Mouse (Mus musculus) left cerebral cortex, adult 8-10 months (tissue): Measurements from ENCODE around the gene Krtap11-1. TPM values are rescaled to one million over a fixed set of nuclear protein-coding genes. Genes with fewer than 3 reads are reported as not detected.

Source experiments
- DNase-seq, 2 experiments: peaks; one replicate each; pipeline ENCODE4 v3.0.0; 2022; ENCODE audit warnings: low spot score in 2 of 2
- total RNA-seq, 4 experiments: library from RNA; stranded (reverse); gene quantifications; 2 replicates each; pipeline ENCODE4 v1.2.4; 2022

Gene Krtap11-1
- not detected for total RNA-seq

DNA sequence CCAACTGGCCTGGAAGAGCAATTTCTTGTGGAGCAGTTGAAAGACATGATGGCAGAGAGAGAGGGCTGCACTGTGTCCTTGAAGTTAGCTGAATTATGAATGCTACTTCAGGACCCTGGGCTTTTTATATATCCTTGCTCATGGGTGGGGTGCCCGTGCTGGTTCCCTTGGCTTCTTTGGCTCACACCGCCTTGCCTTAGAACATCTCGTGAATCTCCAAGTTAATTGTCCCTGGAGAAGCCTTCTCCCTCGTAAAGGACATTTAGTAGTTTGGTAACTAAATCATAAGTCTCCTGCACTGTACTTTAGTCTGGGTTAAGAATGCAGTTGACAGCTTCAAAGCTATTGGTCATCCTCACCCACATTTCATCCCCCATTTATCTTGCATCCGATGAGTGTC, at the start of gene Krtap11-1:
TSS of gene Krtap11-1 (minus strand) at position 101 of the 400 bp plus-strand sequence.
- no peak for DNase-seq

DNA sequence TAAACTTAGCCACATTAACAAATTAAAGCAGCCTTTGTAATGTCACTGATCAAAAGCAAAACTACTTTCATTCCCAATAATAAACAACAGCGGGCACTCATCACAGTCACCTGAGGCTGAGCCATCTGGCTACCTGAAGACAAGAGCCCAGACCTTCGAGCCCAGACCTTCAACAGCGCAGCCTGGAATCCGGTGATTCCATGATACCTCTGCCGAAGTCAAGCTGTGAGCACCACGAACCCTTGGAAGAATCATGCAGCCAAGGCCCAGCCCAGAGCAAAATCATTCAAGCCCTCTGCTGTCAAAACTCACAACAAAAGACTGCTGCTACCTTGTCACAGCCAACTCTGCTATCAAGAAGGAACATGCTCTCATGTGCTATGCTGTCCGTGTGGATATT, 47.2 kb upstream of the Krtap11-1 start:
- DNase-seq: no peak

DNA sequence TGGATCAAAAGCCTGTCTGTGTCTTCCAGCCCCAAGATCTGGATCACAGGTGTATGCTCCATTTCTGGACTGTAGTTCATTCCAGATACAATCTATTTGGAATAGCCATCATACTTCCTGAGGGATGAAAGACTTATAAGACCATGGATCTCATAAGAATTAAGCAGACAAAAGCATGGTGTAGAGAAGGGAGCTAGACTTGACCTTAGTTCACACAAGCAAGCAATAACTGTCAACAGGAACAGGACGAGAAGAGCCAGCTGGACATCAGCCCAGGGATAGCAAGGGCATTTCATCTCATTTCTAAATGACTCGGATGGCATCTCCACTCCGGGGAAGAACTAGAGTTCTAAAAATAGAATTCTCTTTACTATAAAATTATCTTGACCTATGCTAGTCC, 46.3 kb upstream of the Krtap11-1 start:
- DNase-seq: no peak

DNA sequence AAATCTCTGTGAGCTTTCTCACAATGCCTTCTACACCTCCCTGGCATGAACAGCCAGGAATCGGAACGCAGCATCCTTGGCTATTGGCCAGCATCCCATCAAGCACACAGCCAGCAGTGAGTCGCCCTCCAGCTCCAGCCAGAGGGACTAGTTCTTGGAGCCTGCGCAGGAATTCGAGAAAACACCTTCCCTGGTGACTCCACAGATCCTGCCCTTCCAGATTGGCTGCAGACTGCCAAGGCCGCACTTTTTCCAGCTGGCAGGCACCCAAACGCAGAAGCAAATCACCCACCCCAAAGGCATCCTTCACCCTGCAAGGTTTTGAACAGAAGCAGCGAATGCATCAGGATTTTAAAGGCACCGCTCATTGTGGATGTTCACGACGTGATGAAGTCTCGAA, 42.7 kb upstream of the Krtap11-1 start:
- DNase-seq: no peak

DNA sequence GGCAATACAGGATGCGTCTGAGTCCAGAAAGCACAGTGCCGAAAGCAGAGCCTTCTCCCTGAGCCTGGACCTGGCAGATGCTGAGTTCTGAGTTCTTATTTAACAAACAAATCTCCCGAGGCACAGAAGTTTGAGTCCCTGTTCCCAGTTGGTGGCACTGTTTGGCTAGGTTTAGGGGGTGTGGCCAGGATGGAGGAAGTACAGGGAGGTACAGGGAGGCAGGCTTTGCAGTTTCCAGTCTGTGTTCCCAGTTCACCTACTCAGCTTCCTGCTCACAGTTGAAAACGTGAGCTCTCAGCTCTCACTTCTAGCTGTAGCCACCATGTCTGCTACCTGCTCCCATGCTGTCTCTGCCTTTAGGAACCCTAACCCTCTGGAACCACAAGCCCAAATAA, 37.8 kb upstream of the Krtap11-1 start:
- DNase-seq: no peak

DNA sequence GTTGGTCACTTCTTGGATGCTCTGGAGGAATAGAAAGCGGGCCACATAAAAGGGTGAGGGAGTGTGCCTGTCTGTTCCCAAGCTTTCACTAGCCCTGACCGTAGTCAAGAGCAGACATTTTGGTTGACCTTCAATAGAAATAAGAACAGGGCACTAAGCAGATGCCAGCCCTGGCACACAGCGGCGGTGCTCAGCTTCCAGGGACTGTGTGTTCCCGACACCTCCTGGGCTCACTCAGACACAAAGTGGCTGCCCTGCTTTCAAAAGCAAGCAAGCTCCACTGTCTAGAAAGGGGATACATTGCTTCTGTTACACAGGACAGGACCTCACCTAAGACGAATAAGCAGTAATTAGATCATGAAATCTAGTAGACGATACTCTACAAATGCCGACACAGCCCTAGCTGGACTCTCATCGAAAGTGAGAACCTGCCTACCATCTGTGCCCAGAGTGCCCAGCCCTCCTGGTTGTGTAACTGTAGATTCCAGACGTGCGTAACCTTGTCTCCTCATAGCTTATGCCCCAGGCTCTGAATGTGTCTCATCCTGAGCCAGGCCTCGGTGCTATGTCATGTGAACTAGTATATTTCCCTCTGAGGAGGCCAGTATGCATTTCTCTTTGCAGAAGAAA, 37.3 kb upstream of the Krtap11-1 start:
- no peak for DNase-seq

DNA sequence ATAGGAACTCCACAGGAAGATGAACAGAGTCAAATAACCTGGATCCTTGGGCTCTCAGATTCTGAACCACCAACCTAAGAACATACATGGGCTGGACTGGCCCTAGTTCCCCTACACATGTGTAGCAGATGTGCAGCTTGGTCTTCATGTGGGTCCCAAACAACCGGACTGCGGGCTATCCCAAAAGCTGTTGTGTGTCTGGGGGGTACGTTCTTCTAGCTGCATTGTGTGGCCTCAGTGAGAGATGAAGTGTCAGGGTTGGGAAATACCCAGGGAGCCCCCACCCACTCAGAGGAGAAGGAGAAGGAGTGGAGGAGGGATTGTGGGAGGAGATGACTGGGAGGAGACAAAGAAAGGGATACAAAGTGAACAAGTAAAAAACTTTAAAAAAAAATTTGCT, 36.0 kb upstream of the Krtap11-1 start:
- no peak for DNase-seq

DNA sequence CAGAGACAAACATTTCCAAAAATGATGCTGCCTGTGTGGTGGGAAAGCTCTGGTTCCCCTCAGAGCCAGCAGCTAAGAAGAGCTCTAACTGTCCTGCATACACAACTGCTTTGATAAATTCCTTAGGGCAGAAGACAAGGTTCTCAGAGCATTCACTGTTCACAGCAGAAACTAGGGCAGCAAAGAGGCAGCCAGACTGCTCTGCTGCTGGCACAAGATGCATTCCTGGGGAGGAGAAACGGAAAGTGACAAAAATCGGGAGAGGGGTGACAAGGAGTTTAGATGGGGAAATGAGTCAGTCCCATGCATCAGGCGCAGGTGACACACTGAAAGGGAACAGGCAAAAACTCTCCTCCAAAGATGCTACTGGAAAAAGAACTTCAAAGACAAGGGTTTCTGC, 16.2 kb upstream of the Krtap11-1 start:
- DNase-seq: no peak

DNA sequence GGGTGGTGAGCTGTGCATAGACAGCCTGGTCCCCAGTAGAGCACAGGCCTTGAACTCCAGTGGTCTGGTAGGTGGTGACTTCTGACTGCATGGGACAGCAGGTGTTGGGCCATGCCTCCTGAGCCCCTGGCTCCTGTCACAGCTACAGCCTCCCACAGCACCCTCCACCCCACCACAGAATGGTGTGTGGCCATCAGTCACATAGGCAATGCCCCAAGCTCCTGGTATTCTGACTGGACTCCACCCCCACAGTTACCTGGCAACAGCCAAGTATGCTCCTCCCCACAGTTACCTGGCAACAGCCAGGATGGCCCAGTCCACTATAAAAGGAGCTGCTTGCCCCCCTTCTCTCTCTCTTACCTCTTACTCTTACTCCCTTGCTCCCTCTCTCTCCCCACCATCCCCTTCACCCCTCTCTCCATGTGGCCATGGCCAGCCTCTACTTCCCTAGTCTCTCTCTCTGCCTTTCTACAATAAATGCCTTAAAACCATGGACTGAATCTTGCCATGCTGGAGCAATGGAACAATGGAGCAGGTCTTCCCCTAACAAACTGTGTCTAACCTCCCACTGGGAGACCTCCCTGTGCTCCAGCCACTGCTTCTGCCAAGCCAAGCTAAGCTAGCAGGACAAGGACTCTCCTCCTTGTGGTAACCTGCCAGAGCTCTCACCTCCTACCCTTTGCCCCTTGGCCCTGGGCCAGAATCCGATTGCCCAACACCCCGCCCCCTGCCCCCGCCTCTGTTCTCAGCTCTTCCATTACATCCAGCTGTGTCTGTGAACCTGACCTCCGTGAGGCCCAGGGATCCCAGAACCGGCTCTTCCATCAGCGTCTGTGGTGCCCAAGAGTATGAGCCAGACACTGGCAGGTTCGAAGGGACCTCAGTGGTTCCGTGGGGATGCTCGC, 14.9 kb upstream of the Krtap11-1 start:
- DNase-seq: no peak

DNA sequence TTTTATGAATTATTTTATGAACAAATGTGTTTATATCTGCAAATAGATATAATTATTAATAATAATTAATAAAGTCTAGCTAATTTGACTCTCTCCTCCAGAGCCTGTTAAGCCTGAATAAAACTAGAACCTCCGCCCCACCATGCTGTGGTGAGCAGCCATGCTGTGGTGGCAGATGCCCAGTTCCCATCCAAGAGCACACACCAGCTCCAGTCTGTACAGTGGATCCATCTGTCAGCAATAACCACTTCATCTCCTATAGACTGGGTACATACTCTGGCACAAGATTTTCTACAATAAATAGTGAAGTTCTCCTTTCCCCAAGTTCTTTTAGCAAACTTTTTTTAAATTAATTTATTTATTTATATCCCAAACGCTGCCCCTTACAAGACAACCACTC, 10.7 kb upstream of the Krtap11-1 start:
- no peak for DNase-seq

DNA sequence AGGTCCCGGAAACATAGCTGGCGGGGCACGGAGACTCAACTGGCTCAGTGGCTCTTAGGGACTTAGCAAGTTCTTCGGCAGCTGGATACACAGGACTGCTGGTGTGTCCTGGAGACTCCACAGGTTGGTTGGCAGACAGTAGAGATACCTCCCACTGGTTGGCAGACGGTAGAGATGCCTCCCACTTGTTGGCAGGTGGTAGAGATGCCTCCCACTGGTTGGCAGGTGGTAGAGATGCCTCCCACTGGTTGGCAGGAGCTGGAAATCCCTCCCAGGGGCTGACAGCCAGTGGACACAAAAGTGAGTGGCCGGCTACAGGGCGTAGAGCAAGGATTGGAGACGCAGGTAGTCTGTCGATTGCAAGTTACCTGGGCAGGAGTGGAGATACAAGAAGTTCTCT, 467 bp downstream of the Krtap11-1 start:
- DNase-seq: peak; percentile 8 to 74

DNA sequence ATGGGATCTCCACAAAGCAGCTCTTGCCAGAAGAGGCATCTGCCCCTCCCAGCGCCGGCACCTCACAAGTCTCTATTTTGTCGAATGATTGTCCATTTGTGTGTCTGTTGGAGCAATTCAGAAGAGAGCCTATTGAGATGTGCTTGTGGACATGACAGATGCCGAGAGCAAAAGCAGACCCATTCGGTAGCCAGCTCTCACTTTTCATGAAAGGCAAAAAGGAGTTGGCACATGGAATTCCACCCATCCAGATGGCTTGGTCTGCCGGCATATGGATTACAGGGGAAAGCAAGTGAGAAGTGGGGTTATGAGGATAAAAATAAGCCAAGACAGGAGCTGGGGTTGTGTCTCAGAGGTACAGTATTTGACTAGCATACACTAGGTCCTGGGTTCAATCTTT, 1.8 kb downstream of the Krtap11-1 start:
- DNase-seq: peak in 1 of 2 experiments; percentile 22

DNA sequence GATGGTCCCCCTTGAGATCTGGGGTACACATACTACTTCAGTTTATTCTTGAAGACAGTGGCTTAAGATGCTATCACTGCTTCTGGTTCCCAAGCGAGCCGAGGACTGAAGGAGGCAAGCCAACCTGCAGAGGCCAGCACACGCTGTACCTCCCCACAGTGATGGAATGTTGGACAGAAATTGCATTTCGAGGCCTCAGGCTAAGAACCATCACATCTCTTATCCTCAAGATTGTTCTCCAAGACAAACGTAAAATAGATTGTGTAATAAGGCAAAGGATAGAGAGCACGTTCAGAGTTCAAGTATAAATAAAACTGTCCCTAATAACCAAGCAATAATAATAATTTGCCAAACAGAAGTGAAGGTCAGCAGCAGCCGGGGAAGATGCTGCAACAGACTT, 2.8 kb downstream of the Krtap11-1 start:
- no peak for DNase-seq

DNA sequence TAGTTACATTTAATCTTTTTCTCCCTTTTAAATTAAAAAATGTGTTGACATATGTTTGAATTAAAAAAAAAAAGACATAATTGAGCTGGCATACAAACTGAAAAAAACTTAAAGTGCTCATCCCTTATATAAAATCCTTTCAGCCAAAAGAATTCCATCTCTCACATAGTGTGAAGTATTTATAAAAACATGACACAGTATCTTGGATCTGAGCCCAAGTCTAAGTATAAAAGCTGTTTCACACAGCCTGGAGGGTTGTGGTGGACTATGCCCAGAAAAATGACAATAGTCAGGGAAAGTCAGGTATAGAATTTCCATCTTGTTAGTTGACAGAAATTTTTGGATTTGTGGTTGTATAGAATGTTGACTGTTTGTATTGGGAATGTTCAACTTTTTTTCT, 20.7 kb downstream of the Krtap11-1 start:
- no peak for DNase-seq

DNA sequence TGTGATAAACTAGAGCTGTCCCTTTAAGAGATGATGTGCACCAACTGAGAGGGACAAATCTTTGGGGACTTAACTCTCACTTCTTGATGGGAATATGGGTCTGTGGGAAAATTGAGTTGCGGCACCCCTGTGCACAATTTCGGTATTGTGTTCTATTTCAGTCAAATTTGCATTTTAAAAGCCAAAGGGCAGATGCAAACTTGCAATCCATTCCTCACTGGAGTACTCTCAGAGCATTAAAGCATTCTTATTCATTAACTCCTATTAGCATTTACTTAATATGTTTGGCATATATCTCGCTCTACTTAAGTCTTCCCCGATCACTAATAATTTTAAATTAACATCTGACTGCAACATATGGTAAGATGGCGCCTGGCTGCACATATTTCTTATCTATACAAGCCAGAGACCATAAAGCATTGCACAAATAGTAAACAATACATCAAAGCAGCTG, 32.9 kb downstream of the Krtap11-1 start:
- DNase-seq: no peak

DNA sequence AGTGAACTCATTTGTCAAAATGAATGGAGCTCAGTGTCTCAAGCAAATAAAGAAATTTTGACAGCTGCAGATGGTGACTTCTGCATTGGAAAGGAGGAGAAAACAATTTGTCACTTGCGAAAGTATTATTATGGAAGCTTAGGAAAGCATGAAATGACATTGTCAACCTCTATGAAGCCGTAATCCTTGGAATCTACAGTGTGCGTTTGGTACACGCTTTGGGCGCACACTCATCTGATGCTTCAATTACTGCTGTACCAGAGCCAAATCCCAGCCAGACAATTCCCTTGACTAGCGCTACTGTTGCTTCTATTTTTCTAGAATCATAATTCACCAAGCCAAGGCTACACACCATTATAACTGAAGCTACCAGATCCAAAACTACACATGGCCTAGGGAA, 33.6 kb downstream of the Krtap11-1 start:
- DNase-seq: no peak

DNA sequence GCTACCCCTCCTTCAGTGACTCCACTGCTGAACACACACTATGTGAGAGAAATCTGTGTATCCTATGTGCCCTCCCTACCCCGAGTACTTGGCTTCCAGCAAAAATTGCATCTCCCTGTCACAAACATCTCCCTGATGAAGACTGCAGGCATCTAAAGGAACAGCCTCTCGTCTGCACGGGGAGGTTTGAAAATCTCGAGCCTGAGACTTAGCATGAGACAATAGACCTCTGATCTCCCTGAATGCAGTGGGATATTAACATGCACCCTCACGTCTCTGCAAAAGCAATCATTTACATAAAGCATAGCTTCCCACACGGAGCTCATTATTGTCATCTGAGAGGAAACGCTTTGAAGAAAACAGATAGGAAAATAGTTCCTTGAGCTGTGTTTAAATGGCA, 40.4 kb downstream of the Krtap11-1 start:
- DNase-seq: peak in 1 of 2 experiments; percentile 9

DNA sequence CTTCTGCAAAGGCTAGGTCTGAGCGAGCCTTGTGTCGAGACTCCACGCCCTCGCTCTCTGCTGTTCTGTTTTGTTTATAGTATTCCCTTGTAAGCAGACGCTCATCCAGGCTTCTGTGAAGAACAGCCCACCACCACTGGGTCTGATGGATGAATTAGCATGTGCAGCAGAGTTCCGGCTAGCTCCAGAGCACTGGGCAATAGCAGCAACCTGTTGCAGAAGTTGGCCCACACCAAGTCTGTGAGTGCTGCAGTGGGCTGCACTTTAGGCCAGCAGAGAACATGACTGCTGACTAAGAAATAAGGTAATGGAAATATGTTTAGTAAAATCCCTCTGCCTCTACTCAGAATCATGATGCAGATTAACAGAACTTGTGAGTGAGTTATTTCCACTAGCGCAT, 41.1 kb downstream of the Krtap11-1 start:
- DNase-seq: no peak

DNA sequence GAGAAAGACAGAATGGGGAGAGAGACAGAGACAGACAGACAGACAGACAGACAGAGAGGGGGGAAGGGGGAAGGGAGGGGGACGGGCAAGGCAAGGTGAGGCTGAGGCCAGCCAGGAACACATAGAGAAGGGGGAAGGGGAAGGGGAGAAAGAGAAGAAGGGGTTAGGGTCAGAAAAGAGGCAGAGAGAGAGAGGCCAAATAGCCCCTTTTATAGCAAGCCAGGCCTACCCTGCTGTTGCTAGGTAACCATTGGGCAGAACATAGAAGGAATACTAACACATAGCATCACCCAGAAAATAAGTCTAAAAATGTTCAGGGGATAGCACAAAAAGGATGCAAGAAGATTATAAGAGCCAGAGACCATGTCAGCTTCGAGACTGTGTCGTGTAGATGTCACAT, 42.6 kb downstream of the Krtap11-1 start:
- DNase-seq: no peak

DNA sequence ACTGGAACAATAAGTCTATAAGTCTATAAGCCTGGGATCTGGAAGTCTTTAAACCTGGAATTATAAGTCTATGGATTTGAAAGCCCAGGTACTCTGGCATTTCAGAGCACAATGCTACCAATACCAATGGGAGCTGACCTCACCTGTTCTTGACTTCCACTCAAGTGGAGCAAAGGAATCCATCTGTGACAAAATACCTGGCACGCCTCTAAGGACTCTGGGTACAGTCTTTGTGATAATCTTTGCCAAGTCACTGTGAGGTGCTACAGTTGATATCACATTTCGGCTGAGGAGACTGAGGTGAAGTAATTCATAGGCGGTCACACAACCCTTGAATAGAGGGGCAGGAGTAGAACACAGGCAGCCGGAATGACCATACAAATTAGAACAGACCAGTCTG, 50.0 kb downstream of the Krtap11-1 start:
- no peak for DNase-seq

DNA sequence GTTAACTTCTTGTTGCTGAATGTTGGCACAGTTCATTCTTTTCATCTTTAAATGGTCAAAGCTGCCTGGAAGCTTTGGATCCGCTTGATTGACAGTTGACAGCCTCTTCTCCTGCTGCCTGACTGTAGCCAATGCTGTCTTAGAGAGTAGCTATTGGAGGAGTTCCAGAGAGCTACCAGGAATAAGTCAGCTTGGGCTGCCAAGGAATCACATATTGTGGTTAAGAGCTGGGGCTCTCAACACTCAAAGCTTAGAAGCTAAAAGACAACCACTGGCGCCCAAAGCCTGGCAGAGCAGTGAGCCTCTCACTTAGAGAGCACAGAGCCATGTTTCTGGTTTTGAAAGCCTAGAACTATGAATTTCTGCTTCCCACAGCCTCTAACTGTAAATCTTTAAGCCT, 50.4 kb downstream of the Krtap11-1 start:
- DNase-seq: no peak
